Comparison of ENCODE assay signal across 9 mouse cellular contexts in the genomic region with DNA sequence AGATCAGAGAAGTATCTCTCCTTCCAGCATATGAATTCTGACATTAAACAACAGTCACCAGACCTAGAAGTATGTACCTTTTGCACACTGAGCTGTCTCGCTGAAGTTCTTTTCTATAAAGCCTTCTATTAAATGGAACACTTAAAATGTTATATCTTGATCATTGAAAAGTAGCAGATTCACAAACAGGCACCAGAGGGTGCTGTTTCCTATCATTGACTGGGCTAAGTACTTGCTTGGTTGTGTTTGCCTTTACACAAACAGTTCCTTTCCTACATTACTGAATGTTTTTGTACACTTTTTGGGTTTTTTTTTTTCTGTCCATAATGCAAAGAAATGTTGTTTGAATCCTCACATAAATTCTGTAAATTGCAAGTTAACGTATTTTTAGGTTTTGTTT. TPM values are rescaled to one million over a fixed set of nuclear protein-coding genes. Genes with fewer than 3 reads are reported as not detected.
DNase-seq lines count a peak whose midpoint lies in the region; ATAC-seq and TF ChIP-seq lines count a peak whose summit lies in the region.
"Had no signal": no experiment of that assay in that cellular context is flagged by ENCODE, and none has a peak within 500 bp of the region (broad histone marks: within the 10 kb centered on the region; RNA-seq: fewer than 3 reads in every experiment).

No protein-coding gene starts in this region.

- peak; percentile 75 for TF ChIP-seq CTCF in liver, embryonic 14.5 days (IDR thresholded peaks at IDR 0.05; ENCODE audit: low read depth)

- no peaks in the 10 kb centered on the region for H3K4me1 ChIP-seq in forebrain, embryonic 14.5 days (ENCODE audit: control insufficient read depth, insufficient read depth, low read length)
- H3K4me1 ChIP-seq in forebrain, embryonic 13.5 days: no peaks in the 10 kb centered on the region; the same call in 1 of the 2 replicates
- peaks cover 2% of the 10 kb centered on the region; the same call in 1 of the 2 replicates for H3K4me1 ChIP-seq in midbrain, embryonic 14.5 days (ENCODE audit: control insufficient read depth, insufficient read depth, low read length)
- peaks cover 4% of the 10 kb centered on the region for H3K4me1 ChIP-seq in midbrain, embryonic 15.5 days
- peaks cover 8 to 19% of the 10 kb centered on the region in 2 experiments for H3K4me1 ChIP-seq in liver, embryonic 14.5 days (replicated peaks; ENCODE audit: control insufficient read depth in 2 of 2, insufficient read depth in 2 of 2, low read length in 1 of 2)

- H3K27ac ChIP-seq in forebrain, embryonic 14.5 days (ENCODE audit: low read depth, low read length): no peak overlapping the region
- H3K27ac ChIP-seq in forebrain, embryonic 13.5 days: no peak overlapping the region
- H3K27ac ChIP-seq in midbrain, embryonic 14.5 days (replicated peaks; ENCODE audit: low read depth, low read length): no peak overlapping the region
- no peak overlapping the region for H3K27ac ChIP-seq in midbrain, embryonic 15.5 days
- no peak overlapping the region for H3K27ac ChIP-seq in liver, embryonic 14.5 days
- H3K27ac ChIP-seq: midbrain, embryonic 12.5 days had no signal

- H3K36me3 ChIP-seq in forebrain, embryonic 14.5 days (ENCODE audit: control insufficient read depth, insufficient read depth, low read length): 0 out of 2 replicates have a peak, but pooled peaks cover 2% of the 10 kb centered on the region
- no peaks in the 10 kb centered on the region for H3K36me3 ChIP-seq in forebrain, embryonic 13.5 days (ENCODE audit: poor library complexity, severe bottlenecking)
- H3K36me3 ChIP-seq in midbrain, embryonic 14.5 days (ENCODE audit: control insufficient read depth, insufficient read depth, low read length): no peaks in the 10 kb centered on the region
- no peaks in the 10 kb centered on the region for H3K36me3 ChIP-seq in midbrain, embryonic 15.5 days (replicated peaks)
- no peaks in the 10 kb centered on the region for H3K36me3 ChIP-seq in liver, embryonic 14.5 days (replicated peaks; ENCODE audit: control insufficient read depth, insufficient read depth, low read depth)
- H3K36me3 ChIP-seq: midbrain, embryonic 12.5 days had no signal

- H3K27me3 ChIP-seq in forebrain, embryonic 14.5 days (replicated peaks; ENCODE audit: control insufficient read depth, insufficient read depth, low read length): no peaks in the 10 kb centered on the region
- H3K27me3 ChIP-seq in forebrain, embryonic 13.5 days: no peaks in the 10 kb centered on the region
- no peaks in the 10 kb centered on the region for H3K27me3 ChIP-seq in midbrain, embryonic 14.5 days (ENCODE audit: control insufficient read depth, insufficient read depth, low read length)
- no peaks in the 10 kb centered on the region for H3K27me3 ChIP-seq in midbrain, embryonic 15.5 days (replicated peaks)
- H3K27me3 ChIP-seq in liver, embryonic 14.5 days (ENCODE audit: control insufficient read depth, insufficient read depth, low read length): no peaks in the 10 kb centered on the region
- H3K27me3 ChIP-seq: midbrain, embryonic 12.5 days had no signal

- WGBS in forebrain, embryonic 14.5 days: 78% methylated on average over 2 of the region's 2 CpGs
- WGBS in forebrain, embryonic 13.5 days: 83% methylated on average over 2 of the region's 2 CpGs
- 79% methylated on average over 2 of the region's 2 CpGs for WGBS in midbrain, embryonic 14.5 days
- 89% methylated on average over 2 of the region's 2 CpGs for WGBS in midbrain, embryonic 15.5 days
- WGBS in liver, embryonic 14.5 days (ENCODE audit: insufficient replicate concordance): 47% methylated on average over 2 of the region's 2 CpGs

- no peak overlapping the region for H3K4me2 ChIP-seq in forebrain, embryonic 14.5 days (ENCODE audit: low read length)
- no peak overlapping the region for H3K4me2 ChIP-seq in forebrain, embryonic 13.5 days
- H3K4me2 ChIP-seq in midbrain, embryonic 14.5 days (ENCODE audit: low read length): no peak overlapping the region
- H3K4me2 ChIP-seq in midbrain, embryonic 15.5 days: no peak overlapping the region
- no peak overlapping the region for H3K4me2 ChIP-seq in liver, embryonic 14.5 days (ENCODE audit: low read depth)
- H3K4me2 ChIP-seq: midbrain, embryonic 12.5 days had no signal

- no peak overlapping the region for H3K4me3 ChIP-seq in forebrain, embryonic 14.5 days (ENCODE audit: low read depth, low read length)
- H3K4me3 ChIP-seq in forebrain, embryonic 13.5 days: no peak overlapping the region
- no peak overlapping the region for H3K4me3 ChIP-seq in midbrain, embryonic 14.5 days (replicated peaks; ENCODE audit: low read depth, low read length)
- no peak overlapping the region for H3K4me3 ChIP-seq in midbrain, embryonic 15.5 days
- no peak overlapping the region for H3K4me3 ChIP-seq in liver, embryonic 14.5 days (ENCODE audit: insufficient read depth in 1 of 2, low read depth in 2 of 2, low read length in 2 of 2)
- H3K4me3 ChIP-seq: midbrain, embryonic 12.5 days had no signal

- no peaks in the 10 kb centered on the region for H3K9me3 ChIP-seq in forebrain, embryonic 14.5 days (replicated peaks; ENCODE audit: control insufficient read depth, low read length)
- H3K9me3 ChIP-seq in forebrain, embryonic 13.5 days (replicated peaks): no peaks in the 10 kb centered on the region
- H3K9me3 ChIP-seq in midbrain, embryonic 14.5 days (ENCODE audit: control insufficient read depth, low read length): no peaks in the 10 kb centered on the region
- no peaks in the 10 kb centered on the region for H3K9me3 ChIP-seq in midbrain, embryonic 15.5 days
- H3K9me3 ChIP-seq in liver, embryonic 14.5 days (ENCODE audit: control insufficient read depth, low read length): no peaks in the 10 kb centered on the region
- H3K9me3 ChIP-seq: midbrain, embryonic 12.5 days had no signal

- no peak for ATAC-seq in forebrain, embryonic 14.5 days
- no peak for ATAC-seq in forebrain, embryonic 13.5 days
- ATAC-seq in midbrain, embryonic 14.5 days (ENCODE audit: low FRiP score, low TSS enrichment): no peak
- ATAC-seq in midbrain, embryonic 15.5 days (replicated peaks): no peak
- ATAC-seq in liver, embryonic 14.5 days (ENCODE audit: insufficient read depth): no peak

- DNase-seq in forebrain, embryonic 14.5 days (ENCODE audit: low spot score): peak; percentile 70
- peak; percentile 65 for DNase-seq in midbrain, embryonic 14.5 days
- peak; percentile 85 for DNase-seq in brain, adult 2 months (ENCODE audit: low read depth, low spot score)
- DNase-seq in liver, embryonic 14.5 days (ENCODE audit: low read depth in 3 of 3, low spot score in 3 of 3): no peak
- DNase-seq in testis, postnatal 10 days (ENCODE audit: low spot score): no peak
- DNase-seq in layer of hippocampus, adult 9-10 months (ENCODE audit: low spot score): no peak

- no peak overlapping the region for H3K9ac ChIP-seq in forebrain, embryonic 14.5 days (ENCODE audit: low read length)
- no peak overlapping the region for H3K9ac ChIP-seq in forebrain, embryonic 13.5 days
- H3K9ac ChIP-seq in midbrain, embryonic 14.5 days (replicated peaks; ENCODE audit: low read length): no peak overlapping the region
- H3K9ac ChIP-seq in midbrain, embryonic 15.5 days: no peak overlapping the region
- no peak overlapping the region for H3K9ac ChIP-seq in liver, embryonic 14.5 days (replicated peaks)
- H3K9ac ChIP-seq: midbrain, embryonic 12.5 days had no signal

- TF ChIP-seq EP300 in liver, embryonic 14.5 days (IDR thresholded peaks at IDR 0.05; ENCODE audit: low read depth): no peak

RNA-seq across cellular contexts. Expression of a gene that starts 35.9 kb away (rescaled TPM):
- 66.8 and 68.1 TPM in 2 replicates for polyA plus RNA-seq in forebrain, embryonic 14.5 days (2014; fragmentation: Nextera tagmentation; extraction: Ambion mirVana)
- 82.4 and 83.0 TPM in 2 replicates for polyA plus RNA-seq in forebrain, embryonic 13.5 days (2015; fragmentation: Nextera tagmentation; extraction: Ambion mirVana)
- 47.7 and 54.1 TPM in 2 replicates for polyA plus RNA-seq in midbrain, embryonic 14.5 days (2014; fragmentation: Nextera tagmentation; extraction: Ambion mirVana)
- polyA plus RNA-seq in midbrain, embryonic 15.5 days (2015; fragmentation: Nextera tagmentation; extraction: Ambion mirVana): 52.6 and 54.6 TPM in 2 replicates
- polyA plus RNA-seq in liver, embryonic 14.5 days (2012; rRNA removed): 14.4 and 20.9 TPM in 2 replicates
- 69.0 and 77.5 TPM in 2 replicates for polyA plus RNA-seq in liver, embryonic 14.5 days (2014; fragmentation: Nextera tagmentation; extraction: Ambion mirVana)

Comparison
In these comparisons a context has a peak if more than half of its experiments do, and no peak if none do; other contexts are left out.
1. DNase-seq: peak in forebrain, embryonic 14.5 days (single experiment), midbrain, embryonic 14.5 days (single experiment) and brain, adult 2 months (single experiment); none in liver, embryonic 14.5 days (0 of 3), testis, postnatal 10 days (single experiment) and layer of hippocampus, adult 9-10 months (single experiment).